ENCODE assay signal across 14 mouse cellular contexts in genomic region chr12:29192391-29192790, GRCm38 (mm10).
"Had no signal": no experiment of that assay in that cellular context is flagged by ENCODE, and none has a peak within 500 bp of the region (broad histone marks: within the 10 kb centered on the region; RNA-seq: fewer than 3 reads in every experiment).

No protein-coding gene starts in this region.

- H3K27me3 ChIP-seq: midbrain, embryonic 13.5 days; midbrain, embryonic 15.5 days; neural tube, embryonic 12.5 days; stomach, embryonic 15.5 days had no signal

- H3K9ac ChIP-seq: lung, embryonic 14.5 days; midbrain, embryonic 13.5 days; midbrain, embryonic 15.5 days; neural tube, embryonic 12.5 days; stomach, embryonic 15.5 days had no signal

- H3K27ac ChIP-seq: midbrain, embryonic 13.5 days; midbrain, embryonic 15.5 days; neural tube, embryonic 12.5 days; stomach, embryonic 15.5 days; stomach, postnatal 0 days had no signal

- H3K4me1 ChIP-seq: midbrain, embryonic 13.5 days; midbrain, embryonic 15.5 days; neural tube, embryonic 12.5 days; stomach, embryonic 15.5 days had no signal

- DNase-seq: lung, adult 18-20 months; lung, embryonic 14.5 days; lung, postnatal 10 days; lung, postnatal 4 days; right cerebral cortex, postnatal 14 days; spleen, adult 18-20 months; thymus, adult 18-20 months; thymus, postnatal 14 days; thymus, postnatal 36 days had no signal

- ATAC-seq: midbrain, embryonic 13.5 days; midbrain, embryonic 15.5 days had no signal

- H3K4me3 ChIP-seq: midbrain, embryonic 13.5 days; midbrain, embryonic 15.5 days; neural tube, embryonic 12.5 days; stomach, embryonic 15.5 days had no signal

- H3K36me3 ChIP-seq: midbrain, embryonic 13.5 days; midbrain, embryonic 15.5 days; neural tube, embryonic 12.5 days; stomach, embryonic 15.5 days had no signal
